Mouse (Mus musculus) stomach, postnatal 0 days (tissue): ENCODE results near the gene Gnb1l.

Experiments used
- CTCF ChIP-seq: IDR thresholded peaks from 2 replicates; pipeline ENCODE4 v1.5.1; 2016; ENCODE audit warnings: antibody characterized with exemption, low read depth, mild to moderate bottlenecking, moderate library complexity
- EP300 ChIP-seq: optimal IDR thresholded peaks from 2 replicates; pipeline ENCODE3; 2016; ENCODE audit warnings: antibody characterized with exemption

GRCm38 (mm10) chr16:18474021-18474420, 24.5 kb upstream of the Gnb1l start:
- TF ChIP-seq CTCF: no peak
- no peak for TF ChIP-seq EP300
